Mouse (Mus musculus) myocyte (in vitro differentiated cells): ENCODE data around the gene Dtx2.

Experiments used
- MAX ChIP-seq: IDR thresholded peaks from one replicate; pipeline ENCODE4 v1.6.1; 2011; ENCODE audit warnings: low read depth, mild to moderate bottlenecking, control low read depth
- POLR2A ChIP-seq: IDR thresholded peaks from one replicate; pipeline ENCODE4 v1.6.1; 2011; ENCODE audit warnings: low read depth, mild to moderate bottlenecking, control low read depth, moderate library complexity; ENCODE audit not compliant: insufficient read length
- POLR2AphosphoS2 ChIP-seq: IDR thresholded peaks from one replicate; pipeline ENCODE4 v1.6.1; 2011; ENCODE audit warnings: low read depth, control low read depth; ENCODE audit not compliant: insufficient read length
- REST ChIP-seq: IDR thresholded peaks from one replicate; pipeline ENCODE4 v1.6.1; 2011; ENCODE audit warnings: mild to moderate bottlenecking, control low read depth, moderate library complexity; ENCODE audit not compliant: insufficient read depth, insufficient read length
- SRF ChIP-seq: IDR thresholded peaks from one replicate; pipeline ENCODE4 v1.6.1; 2011; ENCODE audit warnings: low read depth; ENCODE audit not compliant: control insufficient read depth, insufficient read length
- TCF12 ChIP-seq: IDR thresholded peaks from one replicate; pipeline ENCODE4 v1.6.1; 2011; ENCODE audit warnings: mild to moderate bottlenecking, control low read depth; ENCODE audit not compliant: poor library complexity, insufficient read depth, severe bottlenecking
- TCF3 ChIP-seq: IDR thresholded peaks from one replicate; pipeline ENCODE4 v1.6.1; 2011; ENCODE audit warnings: low read depth, control low read depth; ENCODE audit not compliant: insufficient read length
- USF1 ChIP-seq: IDR thresholded peaks from one replicate; pipeline ENCODE4 v1.6.1; 2011; ENCODE audit warnings: low read depth, mild to moderate bottlenecking, control low read depth, moderate library complexity

DNA sequence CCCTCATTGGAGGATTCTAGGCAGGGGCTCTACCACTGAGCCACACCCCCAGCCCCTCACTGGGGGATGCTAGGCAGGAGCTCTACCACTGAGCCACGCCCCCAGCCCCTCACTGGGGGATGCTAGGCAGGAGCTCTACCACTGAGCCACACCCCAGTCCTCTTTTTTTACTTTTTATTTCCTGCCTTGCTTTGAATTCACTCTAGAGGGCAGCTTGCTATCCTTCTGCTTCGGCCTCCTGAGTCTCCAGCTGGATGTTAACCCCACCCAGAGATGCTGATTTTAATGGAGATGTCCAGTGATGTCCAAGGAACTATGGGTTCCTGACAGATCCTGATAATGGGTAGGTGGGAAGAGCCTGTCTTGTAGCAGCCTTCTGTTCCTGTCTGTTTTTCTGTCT lies 74.8 kb downstream of the Dtx2 start:
- TF ChIP-seq MAX (no peak), TCF12 (no peak), POLR2A (no peak), POLR2AphosphoS2 (no peak), TCF3 (no peak), USF1 (no peak), REST (no peak), SRF (no peak)
